Mouse (Mus musculus): ENCODE measurements around the gene Gm28051. TPM values are rescaled to one million over a fixed set of nuclear protein-coding genes. Genes with fewer than 3 reads are reported as not detected.

Gm28051 gene
- not detected for total RNA-seq (2021)

DNA sequence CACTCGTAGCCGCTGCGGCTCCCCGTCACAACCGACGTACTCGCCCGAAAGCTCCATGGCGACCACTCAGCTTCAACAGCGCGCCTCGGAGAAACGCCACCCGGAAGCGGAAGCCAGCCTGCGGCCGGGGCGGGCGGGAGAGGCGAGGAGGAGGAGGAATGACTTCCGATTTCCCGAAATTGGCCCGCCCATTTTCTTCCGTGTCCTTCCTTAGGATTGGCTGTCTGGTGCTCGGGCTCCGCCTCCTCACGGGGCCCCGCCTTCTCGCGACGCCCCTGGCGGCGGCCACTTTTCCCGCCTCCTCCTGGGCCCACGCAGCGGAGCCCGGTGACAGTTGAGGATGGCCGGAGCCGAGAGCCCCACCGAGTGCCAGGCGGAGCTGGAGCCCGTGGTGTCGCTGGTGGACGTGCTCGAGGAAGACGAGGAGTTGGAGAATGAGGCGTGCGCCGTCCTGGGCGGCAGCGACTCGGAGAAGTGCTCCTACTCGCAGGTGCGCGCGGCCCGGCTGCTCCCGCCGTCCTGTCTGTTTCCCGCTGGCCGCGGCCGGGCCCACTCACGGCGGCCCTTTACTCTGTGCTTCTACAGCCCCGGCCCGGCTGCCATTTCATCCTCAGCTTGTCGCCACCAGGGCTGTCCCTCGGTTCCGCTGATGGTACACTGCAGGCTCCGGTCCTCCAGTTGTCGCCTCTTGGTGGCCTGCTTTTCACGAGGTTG, at the start of gene Gm28051, which contains the start of the genes Gon7 and Ubr7:
Gm28051 (minus strand) TSS at position 77 of the 714 bp plus-strand sequence.
Gon7 (minus strand) TSS at position 115 of the 714 bp plus-strand sequence.
Ubr7 (plus strand) TSS at position 279 of the 714 bp plus-strand sequence.
- peak; percentile 97 for DNase-seq
- intact Hi-C loops (cut with DNase I), result no loop called here

DNA sequence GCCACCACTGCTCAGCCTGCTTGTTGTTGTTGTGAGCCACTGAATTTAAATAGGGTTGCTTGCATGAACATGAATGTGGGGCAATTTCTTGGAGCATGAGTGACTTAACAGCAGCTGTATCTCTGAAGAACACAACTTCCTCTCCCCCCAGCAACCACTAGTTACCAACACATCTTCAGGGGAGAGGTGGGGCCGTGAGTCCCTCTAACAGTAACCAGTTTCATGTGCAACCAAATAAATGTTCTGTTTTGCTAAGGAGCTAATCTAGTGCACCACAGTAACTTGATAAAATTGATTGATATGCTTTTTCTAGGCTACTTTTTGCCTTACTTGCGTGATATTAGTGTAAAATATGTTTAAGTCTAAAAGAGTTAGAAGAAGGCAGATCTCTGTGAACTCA, 42.0 kb upstream of the Gm28051 start:
- no peak for DNase-seq
- intact Hi-C loops (cut with DNase I), result no loop called here

- no peak for DNase-seq
- intact Hi-C loops (cut with DNase I), result loop anchor here (10.0 kb wide), 1 partner anchor 307 kb away; no protein-coding TSS in a partner anchor
Observed at GRCm38 (mm10) chr12:102787927-102788326, 30.4 kb upstream of the Gm28051 start.

- DNase-seq, result peak; percentile 22
- intact Hi-C loops (cut with DNase I), result loop anchor here (10.0 kb wide), 1 partner anchor 309 kb away; no protein-coding TSS in a partner anchor
Observed at GRCm38 (mm10) chr12:102785593-102785985, 28.0 kb upstream of the Gm28051 start.

DNA sequence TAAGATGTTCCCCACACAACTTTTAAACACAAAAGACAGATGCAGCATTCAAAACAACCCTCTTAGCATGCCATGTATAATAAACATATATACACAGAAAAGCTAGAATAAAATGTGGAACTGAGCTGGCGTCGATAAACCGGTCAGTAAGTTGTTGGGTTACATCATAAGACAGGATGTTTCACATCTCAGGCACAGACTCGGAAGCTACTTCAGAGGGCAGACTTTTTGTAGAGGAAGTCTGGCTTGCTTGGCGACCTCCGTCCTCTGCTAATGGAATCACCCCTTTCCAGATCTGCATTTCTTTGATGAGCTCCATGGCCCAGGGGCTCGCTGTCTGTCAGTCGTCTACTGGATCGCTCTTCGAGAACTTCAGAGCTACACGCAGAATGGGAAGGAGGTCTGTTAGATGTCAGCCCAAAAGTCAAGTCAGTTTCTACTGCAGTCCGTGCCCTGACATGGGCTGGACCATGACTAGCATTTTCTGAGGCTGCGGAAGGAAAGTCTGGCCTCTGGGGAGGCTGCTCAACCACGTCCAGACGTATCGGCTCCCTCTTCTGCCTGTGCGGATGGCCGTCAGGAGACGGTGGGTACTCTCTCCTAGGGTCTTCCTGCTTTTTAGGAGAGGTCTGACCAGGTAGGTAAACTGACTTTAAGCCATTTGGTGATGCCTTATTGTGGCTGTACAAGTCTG, 27.5 kb upstream of the Gm28051 start:
- intact Hi-C loops (cut with DNase I), result loop anchor here (10.0 kb wide), 1 partner anchor 310 kb away; no protein-coding TSS in a partner anchor
- no peak for DNase-seq

GRCm38 (mm10) chr12:102782841-102783240, 25.3 kb upstream of the Gm28051 start:
- intact Hi-C loops (cut with DNase I), result loop anchor here (10.0 kb wide), 1 partner anchor 312 kb away; no protein-coding TSS in a partner anchor
- DNase-seq, result no peak

- intact Hi-C loops (cut with DNase I), result no loop called here
- DNase-seq, result no peak
Observed at GRCm38 (mm10) chr12:102779452-102779851, 21.9 kb upstream of the Gm28051 start.

DNA sequence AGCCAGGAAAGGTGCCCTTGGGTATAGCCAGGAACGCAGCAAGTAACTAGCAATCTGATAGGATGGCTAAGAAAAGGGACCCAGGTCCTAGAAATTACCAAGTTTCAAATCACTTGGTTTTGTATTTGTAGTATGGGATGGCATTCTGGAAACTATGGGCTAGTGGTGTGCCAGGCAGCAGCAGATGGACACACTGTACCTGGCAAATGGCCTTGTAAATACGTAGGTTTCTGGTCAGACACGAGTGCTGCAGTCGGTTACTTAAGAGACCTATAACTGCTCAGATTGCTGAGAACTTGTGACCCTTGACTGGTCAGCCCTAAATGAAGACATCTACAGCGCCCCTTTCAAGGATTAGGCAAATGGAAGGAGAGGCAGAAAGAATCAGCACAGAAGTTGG, 20.6 kb upstream of the Gm28051 start:
- no peak for DNase-seq
- intact Hi-C loops (cut with DNase I), result no loop called here

- no peak for DNase-seq
- intact Hi-C loops (cut with DNase I), result no loop called here
Observed at GRCm38 (mm10) chr12:102776035-102776434, 18.5 kb upstream of the Gm28051 start.

DNA sequence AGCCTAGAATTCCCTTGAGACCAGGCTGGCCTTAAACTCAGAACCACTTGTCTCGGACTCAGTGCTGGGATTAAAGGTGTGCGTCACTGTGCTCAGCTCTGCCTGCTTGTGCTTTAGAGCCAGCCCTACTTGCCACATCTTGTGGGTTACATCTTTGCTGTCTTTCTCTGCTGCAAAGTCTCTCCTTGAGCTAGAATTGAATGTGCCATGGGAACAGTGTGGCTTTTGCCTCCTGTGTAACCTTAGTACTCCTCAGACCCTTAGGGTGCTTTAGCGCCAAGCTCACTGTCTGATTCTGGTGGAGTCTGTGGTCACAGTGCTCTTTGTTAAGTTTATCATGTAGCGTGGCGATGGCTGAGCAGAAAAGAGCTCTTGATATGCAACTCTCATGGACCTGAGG, 15.1 kb upstream of the Gm28051 start:
- DNase-seq, result no peak
- intact Hi-C loops (cut with DNase I), result no loop called here

DNA sequence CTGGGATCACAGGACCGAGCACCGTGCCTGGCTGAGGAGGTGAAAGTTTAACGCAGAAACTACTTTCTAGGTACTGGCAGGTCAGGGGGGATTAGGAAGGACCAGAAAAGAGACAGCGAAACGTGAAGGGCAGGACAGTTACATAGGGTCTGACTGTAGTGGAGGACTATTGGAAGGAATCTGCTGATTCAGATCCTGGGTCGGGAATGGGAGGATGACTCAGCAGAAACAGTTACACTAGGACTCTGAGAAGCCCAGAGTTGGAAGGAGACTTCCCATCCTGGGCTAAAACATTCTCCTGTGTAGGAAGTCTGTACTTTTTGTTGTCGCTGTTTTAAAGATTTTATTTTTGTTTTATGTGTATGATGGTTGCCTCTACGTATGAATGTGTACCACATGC, 14.0 kb upstream of the Gm28051 start:
- no peak for DNase-seq
- intact Hi-C loops (cut with DNase I), result no loop called here

- no peak for DNase-seq
- intact Hi-C loops (cut with DNase I), result loop anchor here (10.0 kb wide), 1 partner anchor 296 kb away; no protein-coding TSS in a partner anchor
Observed at GRCm38 (mm10) chr12:102769000-102769399, 11.4 kb upstream of the Gm28051 start.

DNA sequence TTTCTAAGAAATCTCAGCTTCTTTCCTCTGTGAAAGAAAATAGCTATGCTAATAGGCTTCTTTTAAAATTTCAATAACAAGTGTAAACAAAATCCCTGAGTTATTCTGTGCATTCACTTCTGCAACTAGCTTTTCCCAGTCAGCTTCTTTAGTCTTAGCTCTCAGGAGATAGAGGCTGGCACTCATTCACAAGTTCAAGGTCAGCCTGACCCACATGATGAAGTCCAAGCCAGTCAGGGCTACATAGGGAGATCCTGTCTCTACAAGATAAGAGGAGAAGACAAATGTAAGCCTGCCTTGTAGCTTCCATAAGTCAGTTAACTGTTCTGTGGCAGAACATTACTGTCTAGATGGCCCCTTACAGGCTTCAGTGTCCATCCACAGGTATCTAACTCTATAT, 6.1 kb upstream of the Gm28051 start:
- no peak for DNase-seq
- intact Hi-C loops (cut with DNase I), result loop anchor here (10.0 kb wide), 1 partner anchor 301 kb away; no protein-coding TSS in a partner anchor

DNA sequence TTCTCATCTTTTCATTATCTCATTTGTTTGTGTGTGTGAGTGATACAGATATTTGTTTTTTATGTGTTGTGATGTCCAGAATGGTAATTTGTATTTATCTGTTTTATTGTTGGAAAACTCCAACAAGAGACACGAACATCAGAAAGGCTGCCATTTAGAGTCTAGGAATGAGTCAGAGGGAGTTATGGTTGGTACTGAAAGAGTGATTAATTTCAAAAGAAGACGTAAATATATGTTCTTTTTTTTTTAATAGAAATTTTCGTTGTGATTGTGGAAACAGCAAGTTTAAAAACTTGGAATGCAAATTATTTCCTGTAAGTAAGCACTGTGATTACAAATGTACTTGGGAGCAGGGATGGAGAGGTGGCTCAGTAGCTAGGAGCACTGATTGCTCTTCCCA, 4.1 kb upstream of the Gm28051 start:
- intact Hi-C loops (cut with DNase I), result loop anchor here (10.0 kb wide), 1 partner anchor 303 kb away; no protein-coding TSS in a partner anchor
- DNase-seq, result no peak

DNA sequence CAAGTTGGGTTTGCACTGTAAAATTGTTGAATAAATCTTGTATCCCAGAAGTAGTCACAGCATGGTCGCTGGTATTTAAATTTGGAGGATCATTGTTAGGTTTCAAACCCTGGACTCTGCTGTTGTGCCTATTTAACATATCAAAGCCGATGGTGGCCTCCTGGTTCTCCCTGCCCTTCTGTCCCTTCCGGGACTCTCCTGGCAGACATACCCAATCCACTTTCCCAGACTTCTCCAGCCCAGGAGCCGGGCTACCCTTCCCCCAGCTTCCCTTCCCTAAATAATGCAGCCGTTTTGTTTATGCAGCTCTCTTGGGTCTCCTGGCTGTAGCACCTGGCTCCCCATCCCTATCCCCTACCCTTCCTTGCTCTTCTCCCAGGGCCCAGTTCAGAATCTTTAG, 1.4 kb upstream of the Gm28051 start:
- peak; percentile 11 for DNase-seq
- intact Hi-C loops (cut with DNase I), result no loop called here

DNA sequence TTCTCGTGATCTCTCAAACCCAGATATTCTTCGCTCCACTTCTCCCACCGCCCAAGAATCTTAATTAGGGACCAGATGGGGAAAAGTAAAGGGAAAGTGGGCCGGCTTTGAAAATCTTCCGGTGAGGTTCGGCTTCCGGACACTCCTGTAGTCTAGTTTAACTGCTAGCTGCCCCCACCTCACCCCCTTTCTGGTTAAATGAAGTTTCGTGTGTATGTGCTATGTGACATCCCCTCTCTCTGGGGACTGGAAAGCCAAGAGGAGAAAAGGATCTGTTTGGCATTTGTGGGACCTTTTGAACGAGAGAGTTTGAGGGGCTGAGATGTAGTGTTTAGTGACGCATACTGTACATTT, 815 bp upstream of the Gm28051 start, which contains the start of gene Gm20604:
Gm20604 (minus strand) TSS at position 270 of the 354 bp plus-strand sequence.
- intact Hi-C loops (cut with DNase I), result no loop called here

DNA sequence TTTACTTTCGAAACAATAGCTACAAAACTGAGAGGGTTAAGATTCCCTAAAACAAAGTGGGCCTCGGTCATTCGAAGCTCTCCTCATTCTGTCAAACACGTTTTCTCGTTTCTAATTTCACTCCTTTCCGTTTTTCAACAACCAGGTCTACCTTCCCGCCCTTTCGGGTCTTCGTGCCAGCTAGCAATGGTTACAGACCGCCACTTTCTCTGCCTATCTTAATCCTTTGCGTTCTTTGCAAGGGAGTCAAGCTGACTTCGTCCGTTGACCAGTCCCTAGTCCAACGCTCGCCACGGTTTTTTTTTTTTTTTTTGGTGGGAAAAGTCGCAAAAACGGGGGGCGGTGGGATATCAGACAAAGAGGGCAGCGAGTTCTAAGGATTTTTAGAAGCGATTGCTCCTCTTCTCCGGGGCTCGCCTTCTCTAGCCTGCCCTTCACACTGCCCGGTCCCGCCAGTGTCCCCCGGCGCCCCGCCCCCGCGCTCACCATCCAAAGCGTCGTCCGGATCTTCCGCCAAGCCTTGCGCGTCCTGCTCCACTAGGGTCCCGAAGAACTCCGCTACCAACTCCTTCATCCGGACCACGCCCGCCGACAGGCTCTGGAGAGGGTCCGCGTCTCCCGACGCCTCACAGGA, 393 bp downstream of the Gm28051 start:
- intact Hi-C loops (cut with DNase I), result no loop called here
- DNase-seq, result no peak

More for the DNA sequence above, 815 bp upstream of the Gm28051 start, which contains the start of gene Gm20604:
- DNase-seq, result no peak

- intact Hi-C loops (cut with DNase I), result no loop called here
- DNase-seq, result peak; percentile 43
Observed at GRCm38 (mm10) chr12:102756304-102756703, 1.3 kb downstream of the Gm28051 start.

DNA sequence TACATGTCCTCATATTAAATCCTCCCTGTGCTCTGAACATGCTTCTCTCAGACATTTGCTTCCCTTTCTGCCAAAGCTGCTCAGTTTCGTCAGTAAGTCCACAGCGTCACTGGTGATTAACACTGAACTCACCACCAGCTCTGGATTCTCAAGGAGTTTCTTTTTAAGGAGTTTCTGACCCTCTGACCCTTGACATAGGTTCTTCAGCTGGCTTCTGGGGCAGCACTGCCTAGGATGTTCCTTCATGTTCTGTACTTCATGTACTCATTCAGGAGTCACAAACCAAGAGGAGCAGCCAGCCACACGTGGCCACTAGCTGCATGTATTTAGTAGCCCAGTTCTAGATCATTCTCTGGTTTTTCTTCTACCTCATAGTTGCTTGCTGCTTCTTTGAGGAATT, 9.3 kb downstream of the Gm28051 start:
- DNase-seq, result no peak
- intact Hi-C loops (cut with DNase I), result no loop called here

DNA sequence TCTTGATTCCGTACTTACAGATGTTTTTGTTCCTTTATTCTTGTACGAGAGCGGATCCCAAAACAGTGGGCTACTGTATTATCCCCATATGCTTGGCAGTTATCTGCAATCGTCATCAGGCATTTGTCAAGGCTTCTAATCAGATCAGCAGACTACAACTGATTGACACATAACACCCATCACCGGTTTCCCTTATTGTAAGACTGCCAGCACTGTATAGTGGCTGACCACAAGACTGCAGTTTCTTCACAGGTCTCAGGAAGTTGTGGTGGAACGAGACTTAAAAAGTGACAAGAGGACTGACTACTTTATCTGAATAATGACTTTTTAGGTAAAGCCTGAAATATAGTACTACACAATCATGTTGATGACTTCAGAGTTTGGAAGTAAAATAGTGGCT, 12.7 kb downstream of the Gm28051 start:
- no peak for DNase-seq
- intact Hi-C loops (cut with DNase I), result no loop called here
